Mouse (Mus musculus) CH12.LX (cell line): Measurements from ENCODE around the gene Safb. TPM values are rescaled to one million over a fixed set of nuclear protein-coding genes. Genes with fewer than 3 reads are reported as not detected.
A peak's percentile ranks its signal among the peaks of the same experiment; 100 is the strongest.

ENCODE experiments used
- DNase-seq: peaks from one replicate; pipeline ENCODE4 v3.0.0-alpha.2; 2013; ENCODE audit errors: extremely low read depth
- H3K27ac ChIP-seq: 2 replicates; pipeline ENCODE4 v1.5.1; 2012; ENCODE audit warnings: low read depth, mild to moderate bottlenecking, control low read depth, moderate library complexity; ENCODE audit not compliant: insufficient read depth
- H3K27me3 ChIP-seq: replicated peaks from 2 replicates; pipeline ENCODE3; 2012; ENCODE audit warnings: inconsistent platforms
- H3K36me3 ChIP-seq, 2 experiments: replicated peaks in 1 of 2; 2 replicates each; pipeline versions ENCODE3 to v1.6.1; 2012; ENCODE audit warnings: inconsistent platforms in 1 of 2, low read length in 1 of 2, mild to moderate bottlenecking in 1 of 2, mixed read lengths in 1 of 2, moderate library complexity in 1 of 2; ENCODE audit not compliant: control insufficient read depth in 1 of 2, insufficient read depth in 1 of 2
- H3K4me1 ChIP-seq, 2 experiments: 2 replicates each; pipeline ENCODE4 v1.6.1; 2012; ENCODE audit warnings: inconsistent platforms in 1 of 2, moderate library complexity in 1 of 2; ENCODE audit not compliant: insufficient read depth in 2 of 2, control insufficient read depth in 1 of 2
- H3K4me2 ChIP-seq: 2 replicates; pipeline ENCODE4 v1.6.1; 2012; ENCODE audit warnings: low read depth, mild to moderate bottlenecking, control low read depth; ENCODE audit not compliant: poor library complexity, insufficient read depth, severe bottlenecking
- H3K4me3 ChIP-seq, 3 experiments: fragments of 150-350 bp in 1 of 3; sonication (generic) in 1 of 3; replicated peaks in 1 of 3; 2 replicates each; pipeline versions ENCODE3 to v1.5.1; 2011 to 2012; ENCODE audit warnings: low read depth in 2 of 3, low read length in 2 of 3, mild to moderate bottlenecking in 2 of 3, moderate library complexity in 2 of 3, control low read depth in 1 of 3, improper control_type of control experiment in 1 of 3, inconsistent platforms in 1 of 3, mixed read lengths in 1 of 3; ENCODE audit not compliant: poor library complexity in 1 of 3
- H3K79me2 ChIP-seq: replicated peaks from 2 replicates; pipeline ENCODE4 v1.6.1; 2012; ENCODE audit warnings: mild to moderate bottlenecking, moderate library complexity; ENCODE audit not compliant: control insufficient read depth, poor library complexity, insufficient read depth, severe bottlenecking; ENCODE audit errors: extremely low read depth
- H3K9ac ChIP-seq: 2 replicates; pipeline ENCODE4 v1.6.1; 2012; ENCODE audit warnings: low read depth, mild to moderate bottlenecking, control low read depth, moderate library complexity; ENCODE audit not compliant: insufficient read depth
- H3K9me3 ChIP-seq: replicated peaks from 2 replicates; pipeline ENCODE3; 2012; ENCODE audit warnings: low read length, inconsistent platforms, mixed read lengths
- BHLHE40 ChIP-seq: IDR thresholded peaks from 2 replicates; pipeline ENCODE4 v1.6.1; 2011; ENCODE audit warnings: mild to moderate bottlenecking, low read depth, low read length, improper control_type of control experiment
- CHD1 ChIP-seq: IDR thresholded peaks from 2 replicates; pipeline ENCODE4 v1.6.1; 2012; ENCODE audit warnings: low read depth, low read length, improper control_type of control experiment, inconsistent platforms
- CTCF ChIP-seq, 2 experiments: IDR thresholded peaks in 1 of 2; conservative IDR thresholded peaks in 1 of 2; 2 replicates each; pipeline ENCODE4 v1.5.1; 2011 to 2012; ENCODE audit warnings: low read depth in 2 of 2, low read length in 2 of 2, improper control_type of control experiment in 1 of 2, inconsistent platforms in 1 of 2, mild to moderate bottlenecking in 1 of 2, moderate library complexity in 1 of 2
- ETS1 ChIP-seq: conservative IDR thresholded peaks from 2 replicates; pipeline ENCODE4 v1.6.1; 2012; ENCODE audit warnings: low read depth, mild to moderate bottlenecking, inconsistent platforms, low read length, improper control_type of control experiment, moderate library complexity
- KAT2A ChIP-seq: IDR thresholded peaks from 2 replicates; pipeline ENCODE4 v1.6.1; 2012; ENCODE audit warnings: low read length, improper control_type of control experiment, inconsistent platforms; ENCODE audit not compliant: insufficient replicate concordance
- MAZ ChIP-seq: IDR thresholded peaks from 2 replicates; pipeline ENCODE4 v1.6.1; 2012; ENCODE audit warnings: low read depth, mild to moderate bottlenecking, inconsistent platforms, low read length, improper control_type of control experiment, moderate library complexity
- MXI1 ChIP-seq: IDR thresholded peaks from 2 replicates; pipeline ENCODE4 v1.6.1; 2011; ENCODE audit warnings: mild to moderate bottlenecking, low read depth, low read length, improper control_type of control experiment
- NELFE ChIP-seq: IDR thresholded peaks from 2 replicates; pipeline ENCODE4 v1.6.1; 2011; ENCODE audit warnings: low read depth, low read length, improper control_type of control experiment
- SMC3 ChIP-seq: IDR thresholded peaks from 2 replicates; pipeline ENCODE4 v1.6.1; 2011; ENCODE audit warnings: low read depth, low read length, improper control_type of control experiment
- TCF12 ChIP-seq: IDR thresholded peaks from 2 replicates; pipeline ENCODE4 v1.6.1; 2014; ENCODE audit warnings: low read depth, mild to moderate bottlenecking, inconsistent platforms, low read length, improper control_type of control experiment
- USF1 ChIP-seq: IDR thresholded peaks from 2 replicates; pipeline ENCODE4 v1.6.1; 2014; ENCODE audit warnings: low read depth, mild to moderate bottlenecking, inconsistent platforms, low read length, improper control_type of control experiment
- ZMIZ1 ChIP-seq: IDR thresholded peaks from 2 replicates; pipeline ENCODE4 v1.6.1; 2012; ENCODE audit warnings: low read depth, mild to moderate bottlenecking, inconsistent platforms, low read length, improper control_type of control experiment
- dilution Hi-C: fragments of 300-500 bp; cut with MboI; formaldehyde crosslinking; loops from 2 replicates; pipeline ENCODE4 v1.14.3; 2020; ENCODE audit warnings: low sequenced_read_pairs; ENCODE audit not compliant: extremely low pct_unique_long_range_greater_than_20kb, extremely low pct_ligation_motif_present
- in situ Hi-C: fragments of 300-500 bp; cut with MboI; formaldehyde crosslinking; loops from 3 replicates; pipeline ENCODE4 v1.14.3; 2019; ENCODE audit warnings: low sequenced_read_pairs, low pct_ligation_motif_present, low pct_unique_long_range_greater_than_20kb, mixed read lengths
- polyA plus RNA-seq: library from polyadenylated mRNA; unstranded; fragments of >175 nt; gene quantifications from 2 replicates; pipeline ENCODE4 v1.2.1, GENCODE M21; 2012; ENCODE audit warnings: low read depth; ENCODE audit not compliant: insufficient read length
- total RNA-seq, 2 experiments: library from RNA; depleted of rRNA; stranded (reverse); fragments of 300-350 nt in 1 of 2; fragments of >200 nt in 1 of 2; gene quantifications; 2 replicates each; pipeline ENCODE4 v1.2.3; 2012 to 2014

Gene Safb
- total and polyA plus RNA-seq, 3 experiments: 25.4 to 135 (median 75.9) TPM

- no peak overlapping the region for H3K4me3 ChIP-seq
- dilution Hi-C loops: no loop called here
- TF ChIP-seq NELFE (no peak), MXI1 (no peak), TCF12 (no peak), KAT2A (no peak), ZMIZ1 (no peak), ETS1 (no peak), USF1 (no peak)
- TF ChIP-seq, all 38 proteins: peak for 0
- no peaks in the 10 kb centered on the region for H3K79me2 ChIP-seq
- H3K9me3 ChIP-seq: no peaks in the 10 kb centered on the region
- H3K27me3 ChIP-seq: peaks cover 46% of the 10 kb centered on the region
- DNase-seq: no peak
- peaks cover 0 to 13% of the 10 kb centered on the region in 2 experiments; a peak in 2 of 4 replicates for H3K4me1 ChIP-seq
- in situ Hi-C loops: no loop called here
- no peak overlapping the region for H3K9ac ChIP-seq
- no peak overlapping the region for H3K4me2 ChIP-seq
- no peaks in the 10 kb centered on the region for H3K36me3 ChIP-seq
- no peak overlapping the region for H3K27ac ChIP-seq
Observed at GRCm38 (mm10) chr17:56536874-56537273, 47.8 kb upstream of the Safb start.

GRCm38 (mm10) chr17:56537912-56538311 lies 46.7 kb upstream of the Safb start:
- peaks cover 0 to 13% of the 10 kb centered on the region in 2 experiments; a peak in 2 of 4 replicates for H3K4me1 ChIP-seq
- no peak for DNase-seq
- H3K9ac ChIP-seq: no peak overlapping the region
- dilution Hi-C loops (no loop called here), in situ Hi-C loops (no loop called here)
- H3K36me3 ChIP-seq: no peaks in the 10 kb centered on the region
- TF ChIP-seq SMC3 (0 out of 2 replicates have a peak, but pooled peaks have one; percentile 14), USF1 (no peak), CTCF (conservative IDR thresholded peaks at IDR 0.05 in 1 of 2, IDR thresholded peaks at IDR 0.05 in 1 of 2; ENCODE audit: low read depth in 2 of 2, low read length in 2 of 2) (peak in 1 of 2 experiments; percentile 16; a peak in 1 of 4 replicates)
- no peak overlapping the region for H3K4me3 ChIP-seq
- no peak overlapping the region for H3K27ac ChIP-seq
- H3K79me2 ChIP-seq: no peaks in the 10 kb centered on the region
- no peaks in the 10 kb centered on the region for H3K9me3 ChIP-seq
- no peak overlapping the region for H3K4me2 ChIP-seq
- peaks cover 44% of the 10 kb centered on the region for H3K27me3 ChIP-seq

- in situ Hi-C loops: loop anchor here (5.0 kb wide), 1 partner anchor 33 kb away; no protein-coding TSS in a partner anchor
- H3K9ac ChIP-seq: no peak overlapping the region
- dilution Hi-C loops: no loop called here
- H3K4me1 ChIP-seq: peaks cover 0 to 13% of the 10 kb centered on the region in 2 experiments; a peak in 2 of 4 replicates
- TF ChIP-seq CHD1 (no peak), MAZ (peak; percentile 68; the same call in 1 of the 2 replicates), BHLHE40 (0 out of 2 replicates have a peak, but pooled peaks have one; percentile 4), MXI1 (0 out of 2 replicates have a peak, but pooled peaks have one; percentile 20)
- peak; percentile 41 for DNase-seq
- peak overlapping the region; percentile 33; the same call in 1 of the 2 replicates for H3K4me2 ChIP-seq
- H3K27me3 ChIP-seq: peaks cover 38% of the 10 kb centered on the region
- H3K36me3 ChIP-seq: no peaks in the 10 kb centered on the region
- no peak overlapping the region for H3K27ac ChIP-seq
- no peak overlapping the region for H3K4me3 ChIP-seq
- H3K9me3 ChIP-seq: no peaks in the 10 kb centered on the region
- no peaks in the 10 kb centered on the region for H3K79me2 ChIP-seq
Observed at GRCm38 (mm10) chr17:56540562-56540975, 44.1 kb upstream of the Safb start.
